Mouse (Mus musculus): ENCODE measurements around the gene Dnase1l3. TPM values are rescaled to one million over a fixed set of nuclear protein-coding genes. Genes with fewer than 3 reads are reported as not detected.

Dnase1l3 gene
- polyA plus RNA-seq (2014; fragmentation: Illumina TruSeq; extraction: RNeasy Lipid Tissue Mini Kit (QIAGEN cat#74804); ENCODE audit: insufficient read depth, low read depth, low replicate concordance) = 0.31 TPM

DNA sequence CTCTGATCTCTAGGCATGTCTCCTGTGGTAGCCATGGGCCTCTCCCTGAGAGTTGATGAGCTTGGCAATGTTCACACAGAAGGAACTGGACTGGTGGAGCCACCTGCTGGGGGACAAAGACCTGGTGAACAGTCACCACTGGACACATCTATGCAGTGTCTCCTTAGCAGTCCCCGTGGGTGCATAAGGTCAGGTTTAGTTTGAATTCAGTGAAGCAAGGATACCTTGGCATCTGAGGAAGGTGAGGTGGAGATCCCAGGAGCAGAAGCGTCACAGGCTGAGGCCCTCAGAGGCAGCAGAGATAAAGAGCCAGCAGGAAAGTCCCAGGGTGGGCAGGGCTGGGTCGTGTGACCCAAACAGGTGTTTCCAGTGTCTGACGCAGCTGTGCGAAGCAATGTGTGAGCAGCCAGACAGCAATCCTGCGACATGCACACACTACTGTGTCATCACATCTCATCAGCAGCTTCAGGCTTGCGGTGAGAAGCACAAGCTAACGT lies at the start of gene Dnase1l3:
Gene Dnase1l3 (minus strand): TSS at position 303 of the 497 bp plus-strand sequence.

DNA sequence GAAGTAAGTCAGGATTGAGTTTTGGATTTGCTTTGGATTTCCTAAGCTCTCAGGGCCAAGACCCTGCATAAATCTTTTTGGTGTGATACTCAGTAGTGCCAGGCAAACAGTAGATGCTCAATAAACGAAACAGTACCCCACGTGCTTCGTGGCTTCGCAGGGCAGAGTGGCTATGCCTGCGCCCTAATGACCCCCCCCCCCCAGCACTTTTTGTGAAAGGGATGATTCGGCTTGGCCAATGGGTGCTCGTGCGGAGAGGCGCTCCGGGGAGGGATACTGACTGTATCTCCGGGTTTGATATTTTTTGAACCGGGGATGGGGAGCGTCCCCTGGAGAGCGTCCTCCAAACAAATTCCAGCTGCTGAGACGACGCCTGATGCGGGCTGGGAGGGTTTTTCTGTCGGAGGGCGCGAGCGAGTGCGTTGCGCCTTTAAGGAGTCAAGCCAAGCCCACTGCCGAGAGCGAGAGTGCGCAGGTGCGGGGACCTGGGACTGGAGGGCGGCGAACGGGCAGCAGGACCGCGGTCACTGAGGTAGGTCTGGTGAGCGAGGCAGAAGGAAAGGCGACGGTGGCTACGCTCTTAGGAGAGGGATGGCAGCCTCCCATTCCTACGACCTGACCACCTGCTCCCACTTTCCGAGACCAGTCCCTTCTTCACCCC lies 8.2 kb upstream of the Dnase1l3 start, which contains the start of gene Abhd6:
Gene Abhd6 (plus strand): TSS at position 471 of the 661 bp plus-strand sequence.

GRCm38 (mm10) chr14:7957049-7957448 lies 37.3 kb downstream of the Dnase1l3 start, which contains the start of gene Gm45521:
Gm45521 (plus strand) TSS chr14:7957288.

Other genes with a start within 250 kb of the Dnase1l3 start
- not detected for gene Gm26661, start 203.0 kb downstream of the Dnase1l3 start, polyA plus RNA-seq (2014; fragmentation: Illumina TruSeq; extraction: RNeasy Lipid Tissue Mini Kit (QIAGEN cat#74804); ENCODE audit: insufficient read depth, low read depth, low replicate concordance)
- 7.1 TPM for gene Flnb, start 176.6 kb downstream of the Dnase1l3 start, polyA plus RNA-seq (2014; fragmentation: Illumina TruSeq; extraction: RNeasy Lipid Tissue Mini Kit (QIAGEN cat#74804); ENCODE audit: insufficient read depth, low read depth, low replicate concordance)
- gene Gm45521, start 37.3 kb downstream of the Dnase1l3 start, polyA plus RNA-seq (2014; fragmentation: Illumina TruSeq; extraction: RNeasy Lipid Tissue Mini Kit (QIAGEN cat#74804); ENCODE audit: insufficient read depth, low read depth, low replicate concordance) = not detected
- gene Abhd6, start 8.3 kb upstream of the Dnase1l3 start, polyA plus RNA-seq (2014; fragmentation: Illumina TruSeq; extraction: RNeasy Lipid Tissue Mini Kit (QIAGEN cat#74804); ENCODE audit: insufficient read depth, low read depth, low replicate concordance) = 4.3 TPM
- gene Rpp14, start 85.8 kb upstream of the Dnase1l3 start, polyA plus RNA-seq (2014; fragmentation: Illumina TruSeq; extraction: RNeasy Lipid Tissue Mini Kit (QIAGEN cat#74804); ENCODE audit: insufficient read depth, low read depth, low replicate concordance) = 29.2 TPM
- gene Pxk, start 103.6 kb upstream of the Dnase1l3 start, polyA plus RNA-seq (2014; fragmentation: Illumina TruSeq; extraction: RNeasy Lipid Tissue Mini Kit (QIAGEN cat#74804); ENCODE audit: insufficient read depth, low read depth, low replicate concordance) = 21.8 TPM
- 77.2 TPM for gene Pdhb, start 178.5 kb upstream of the Dnase1l3 start, polyA plus RNA-seq (2014; fragmentation: Illumina TruSeq; extraction: RNeasy Lipid Tissue Mini Kit (QIAGEN cat#74804); ENCODE audit: insufficient read depth, low read depth, low replicate concordance)
- 9.8 TPM for gene Kctd6, start 219.6 kb upstream of the Dnase1l3 start, polyA plus RNA-seq (2014; fragmentation: Illumina TruSeq; extraction: RNeasy Lipid Tissue Mini Kit (QIAGEN cat#74804); ENCODE audit: insufficient read depth, low read depth, low replicate concordance)

All from lung, adult 10 weeks (tissue).